In the genomic region with DNA sequence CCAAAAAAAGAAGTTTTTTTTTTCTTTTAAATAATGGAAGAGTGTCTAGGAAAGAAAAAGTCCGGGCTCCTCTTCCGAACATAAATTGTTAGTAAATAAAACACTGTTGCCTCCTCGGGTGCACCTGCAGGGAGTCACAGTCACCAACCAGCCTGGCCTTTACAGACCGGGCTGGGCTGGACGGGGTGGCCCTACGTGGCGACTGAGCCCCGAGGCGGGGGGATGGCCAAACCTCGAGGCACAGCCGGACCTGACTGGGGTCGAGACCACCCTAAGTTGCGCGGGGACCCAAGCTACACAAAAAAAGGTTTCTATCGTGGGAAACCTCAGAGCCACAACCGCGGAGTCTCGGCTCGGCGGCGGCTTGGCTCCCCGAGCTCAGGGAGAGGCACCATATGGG, we compare ENCODE assay signal across 8 mouse cellular contexts. TPM values are rescaled to one million over a fixed set of nuclear protein-coding genes. Genes with fewer than 3 reads are reported as not detected.
DNase-seq lines count a peak whose midpoint lies in the region; ATAC-seq and TF ChIP-seq lines count a peak whose summit lies in the region.

No protein-coding gene starts in this region.

- H3K27ac ChIP-seq in embryonic facial prominence, embryonic 14.5 days (replicated peaks; ENCODE audit: low read depth, low read length), result peak overlapping the region; percentile 96
- peak overlapping the region; percentile 75 for H3K27ac ChIP-seq in intestine, embryonic 15.5 days
- peak overlapping the region; percentile 63 for H3K27ac ChIP-seq in midbrain, embryonic 11.5 days (ENCODE audit: low read depth, low read length)

- peak overlapping the region; percentile 99 for H3K4me3 ChIP-seq in C2C12 (ENCODE audit: insufficient read depth, poor library complexity, severe bottlenecking)
- H3K4me3 ChIP-seq in embryonic facial prominence, embryonic 14.5 days (ENCODE audit: low read depth, low read length), result peak overlapping the region; percentile 98
- peak overlapping the region; percentile 93 for H3K4me3 ChIP-seq in intestine, embryonic 15.5 days (replicated peaks)
- H3K4me3 ChIP-seq in midbrain, embryonic 11.5 days (ENCODE audit: low read depth, low read length), result peak overlapping the region; percentile 96

- peak; percentile 22; the same call in 1 of the 2 replicates for ATAC-seq in embryonic facial prominence, embryonic 14.5 days (ENCODE audit: low read depth)
- peak; percentile 48 for ATAC-seq in intestine, embryonic 15.5 days
- ATAC-seq in midbrain, embryonic 11.5 days (ENCODE audit: low FRiP score), result peak; percentile 54

- peaks cover 51% of the 10 kb centered on the region for H3K79me2 ChIP-seq in C2C12 (ENCODE audit: control insufficient read depth, insufficient read depth)

- peaks cover 24% of the 10 kb centered on the region for H3K4me1 ChIP-seq in embryonic facial prominence, embryonic 14.5 days (ENCODE audit: control insufficient read depth, insufficient read depth, low read length)
- H3K4me1 ChIP-seq in intestine, embryonic 15.5 days (replicated peaks), result peaks cover 26% of the 10 kb centered on the region
- peaks cover 14% of the 10 kb centered on the region for H3K4me1 ChIP-seq in midbrain, embryonic 11.5 days (ENCODE audit: control insufficient read depth, insufficient read depth, low read length)

- peak overlapping the region; percentile 99 for H3K9ac ChIP-seq in embryonic facial prominence, embryonic 14.5 days (ENCODE audit: low read depth, low read length)
- H3K9ac ChIP-seq in intestine, embryonic 15.5 days, result peak overlapping the region; percentile 92
- H3K9ac ChIP-seq in midbrain, embryonic 11.5 days (ENCODE audit: low read length), result peak overlapping the region; percentile 99

- no peaks in the 10 kb centered on the region for H3K9me3 ChIP-seq in embryonic facial prominence, embryonic 14.5 days (ENCODE audit: control insufficient read depth, low read length)
- H3K9me3 ChIP-seq in intestine, embryonic 15.5 days, result no peaks in the 10 kb centered on the region
- no peaks in the 10 kb centered on the region for H3K9me3 ChIP-seq in midbrain, embryonic 11.5 days (ENCODE audit: control insufficient read depth, low read length)

- no peak for TF ChIP-seq CTCF in C2C12 (IDR thresholded peaks at IDR 0.05; ENCODE audit: control insufficient read depth, insufficient read depth, insufficient read length)

- H3K36me3 ChIP-seq in C2C12 (ENCODE audit: control insufficient read depth, insufficient read depth), result peaks cover 37% of the 10 kb centered on the region
- H3K36me3 ChIP-seq in embryonic facial prominence, embryonic 14.5 days (ENCODE audit: control insufficient read depth, insufficient read depth, low read length), result peaks cover 33% of the 10 kb centered on the region
- H3K36me3 ChIP-seq in intestine, embryonic 15.5 days, result peaks cover 12% of the 10 kb centered on the region
- H3K36me3 ChIP-seq in midbrain, embryonic 11.5 days (ENCODE audit: control insufficient read depth, insufficient read depth, low read length), result peaks cover 6% of the 10 kb centered on the region

- peak overlapping the region; percentile 58 for H3K4me2 ChIP-seq in embryonic facial prominence, embryonic 14.5 days (ENCODE audit: low read depth, low read length)
- H3K4me2 ChIP-seq in intestine, embryonic 15.5 days (replicated peaks), result peak overlapping the region; percentile 50
- peak overlapping the region; percentile 67 for H3K4me2 ChIP-seq in midbrain, embryonic 11.5 days

- H3K79me3 ChIP-seq in C2C12 (ENCODE audit: low read depth), result peaks cover 37% of the 10 kb centered on the region

- peak; percentile 47 for DNase-seq in embryo, embryonic 10 days (ENCODE audit: low spot score)
- DNase-seq in embryo, embryonic 9.5 days (ENCODE audit: extremely low spot score), result no peak
- peak; percentile 18 for DNase-seq in embryonic facial prominence, embryonic 14.5 days (ENCODE audit: low spot score)
- DNase-seq in midbrain, embryonic 11.5 days (ENCODE audit: low spot score, missing footprints), result no peak
- DNase-seq in thymus, postnatal 4 days, result no peak
- DNase-seq in right cerebral cortex, postnatal 25 days, result no peak

- under 1% methylated on average over 22 of the region's 22 CpGs for WGBS in embryonic facial prominence, embryonic 14.5 days
- WGBS in intestine, embryonic 15.5 days, result under 1% methylated on average over 22 of the region's 22 CpGs
- under 1% methylated on average over 22 of the region's 22 CpGs for WGBS in midbrain, embryonic 11.5 days

- peak overlapping the region; percentile 99 for H3ac ChIP-seq in C2C12 (ENCODE audit: control insufficient read depth, insufficient read length, low read depth)

- no peaks in the 10 kb centered on the region for H3K27me3 ChIP-seq in C2C12 (ENCODE audit: control insufficient read depth, insufficient read depth, insufficient read length)
- no peaks in the 10 kb centered on the region for H3K27me3 ChIP-seq in embryonic facial prominence, embryonic 14.5 days (replicated peaks; ENCODE audit: control insufficient read depth, insufficient read depth, low read length)
- H3K27me3 ChIP-seq in intestine, embryonic 15.5 days (replicated peaks), result no peaks in the 10 kb centered on the region
- H3K27me3 ChIP-seq in midbrain, embryonic 11.5 days (ENCODE audit: control insufficient read depth, insufficient read depth, low read length), result no peaks in the 10 kb centered on the region

TF ChIP-seq in C2C12, 6 proteins besides CTCF, POLR2A, EP300 and RAD21:
- TF ChIP-seq MAX (IDR thresholded peaks at IDR 0.05) (no peak), FOSL1 (IDR thresholded peaks at IDR 0.05; ENCODE audit: insufficient read depth, low read length, poor library complexity, severe bottlenecking) (no peak), MYOD1 (IDR thresholded peaks at IDR 0.05; ENCODE audit: control insufficient read depth, insufficient read length, low read depth) (no peak), USF1 (IDR thresholded peaks at IDR 0.05; ENCODE audit: low read depth) (no peak), CEBPB (IDR thresholded peaks at IDR 0.05; ENCODE audit: low read depth) (no peak), MYOG (IDR thresholded peaks at IDR 0.05; ENCODE audit: control insufficient read depth, extremely low read depth, insufficient read length) (no peak)

RNA-seq across cellular contexts. Expression of a gene that starts 0.5 kb away (rescaled TPM):
- 91.0 TPM for polyA plus RNA-seq in C2C12 (2012; fragmentation: generic; extraction: Trizol)
- 433 and 445 TPM in 2 replicates for polyA plus RNA-seq in embryonic facial prominence, embryonic 14.5 days (2014; fragmentation: Nextera tagmentation; extraction: Ambion mirVana)
- polyA plus RNA-seq in intestine, embryonic 15.5 days (2015; fragmentation: Nextera tagmentation; extraction: Ambion mirVana), result 574 and 692 TPM in 2 replicates
- 726 and 782 TPM in 2 replicates for polyA plus RNA-seq in midbrain, embryonic 11.5 days (2014; fragmentation: Nextera tagmentation; extraction: Ambion mirVana)

RNA-seq across cellular contexts. Expression of a gene that starts 37.0 kb away (rescaled TPM):
- 35.0 TPM for polyA plus RNA-seq in C2C12 (2012; fragmentation: generic; extraction: Trizol)
- polyA plus RNA-seq in embryonic facial prominence, embryonic 14.5 days (2014; fragmentation: Nextera tagmentation; extraction: Ambion mirVana), result 47.0 and 47.2 TPM in 2 replicates
- 22.4 and 30.5 TPM in 2 replicates for polyA plus RNA-seq in intestine, embryonic 15.5 days (2015; fragmentation: Nextera tagmentation; extraction: Ambion mirVana)
- 69.9 and 73.7 TPM in 2 replicates for polyA plus RNA-seq in midbrain, embryonic 11.5 days (2014; fragmentation: Nextera tagmentation; extraction: Ambion mirVana)

RNA-seq across cellular contexts. Expression of a gene that starts 51.7 kb away (rescaled TPM):
- polyA plus RNA-seq in C2C12 (2012; fragmentation: generic; extraction: Trizol), result 2.1 TPM
- polyA plus RNA-seq in embryonic facial prominence, embryonic 14.5 days (2014; fragmentation: Nextera tagmentation; extraction: Ambion mirVana), result 24.4 and 25.3 TPM in 2 replicates
- polyA plus RNA-seq in intestine, embryonic 15.5 days (2015; fragmentation: Nextera tagmentation; extraction: Ambion mirVana), result 17.7 and 19.9 TPM in 2 replicates
- 4.2 and 6.0 TPM in 2 replicates for polyA plus RNA-seq in midbrain, embryonic 11.5 days (2014; fragmentation: Nextera tagmentation; extraction: Ambion mirVana)

Comparison
In these comparisons a context has a peak if more than half of its experiments do, and no peak if none do; other contexts are left out.
1. DNase-seq: peak in embryo, embryonic 10 days (single experiment) and embryonic facial prominence, embryonic 14.5 days (single experiment); none in embryo, embryonic 9.5 days (single experiment), midbrain, embryonic 11.5 days (single experiment), thymus, postnatal 4 days (single experiment) and right cerebral cortex, postnatal 25 days (single experiment).
2. Peak in every context shown above with its lines, with median percentiles within 50 percentile points of each other: H3K4me3 ChIP-seq, ATAC-seq, H3K27ac ChIP-seq, H3K4me2 ChIP-seq and H3K9ac ChIP-seq.